Mouse (Mus musculus) right cerebral cortex, adult 18-20 months (tissue): ENCODE data around the gene Meis2.
A peak's percentile ranks its signal among the peaks of the same experiment; 100 is the strongest.

Source experiments
- DNase-seq: peaks from one replicate; pipeline ENCODE4 v3.0.0; 2022; ENCODE audit warnings: mixed read lengths

Gene Meis2

GRCm38 (mm10) chr2:115889212-115889611, 176.4 kb downstream of the Meis2 start:
- DNase-seq, result no peak

- DNase-seq, result no peak
Measured at GRCm38 (mm10) chr2:115888336-115889077, 177.1 kb downstream of the Meis2 start.

GRCm38 (mm10) chr2:115887631-115888030, 178.0 kb downstream of the Meis2 start:
- DNase-seq, result no peak

- no peak for DNase-seq
Measured at GRCm38 (mm10) chr2:115884184-115884583, 181.5 kb downstream of the Meis2 start.

- no peak for DNase-seq
Measured at GRCm38 (mm10) chr2:115883520-115883919, 182.1 kb downstream of the Meis2 start.

GRCm38 (mm10) chr2:115875802-115876531, 189.7 kb downstream of the Meis2 start:
- DNase-seq, result no peak

GRCm38 (mm10) chr2:115872851-115873250, 192.8 kb downstream of the Meis2 start:
- DNase-seq, result no peak

GRCm38 (mm10) chr2:115869966-115870365, 195.7 kb downstream of the Meis2 start:
- no peak for DNase-seq

GRCm38 (mm10) chr2:115860600-115861347, 204.9 kb downstream of the Meis2 start:
- DNase-seq, result no peak

- no peak for DNase-seq
Measured at GRCm38 (mm10) chr2:115860141-115860480, 205.5 kb downstream of the Meis2 start.

- no peak for DNase-seq
Measured at GRCm38 (mm10) chr2:115859371-115860140, 206.1 kb downstream of the Meis2 start.

- DNase-seq, result no peak
Measured at GRCm38 (mm10) chr2:115858927-115859326, 206.7 kb downstream of the Meis2 start.

GRCm38 (mm10) chr2:115858246-115858645, 207.4 kb downstream of the Meis2 start:
- DNase-seq, result no peak

- DNase-seq, result no peak
Measured at GRCm38 (mm10) chr2:115857123-115858080, 208.2 kb downstream of the Meis2 start.

GRCm38 (mm10) chr2:115856401-115857073, 209.1 kb downstream of the Meis2 start:
- DNase-seq, result no peak

GRCm38 (mm10) chr2:115855511-115856400, 209.9 kb downstream of the Meis2 start:
- peak; percentile 83 for DNase-seq

- no peak for DNase-seq
Measured at GRCm38 (mm10) chr2:115854828-115855311, 210.8 kb downstream of the Meis2 start.

GRCm38 (mm10) chr2:115854007-115854827, 211.4 kb downstream of the Meis2 start:
- no peak for DNase-seq

GRCm38 (mm10) chr2:115853221-115853620, 212.4 kb downstream of the Meis2 start:
- no peak for DNase-seq
